Mouse (Mus musculus) lung, embryonic 16.5 days (tissue): ENCODE measurements around the gene Col12a1. TPM values are rescaled to one million over a fixed set of nuclear protein-coding genes. Genes with fewer than 3 reads are reported as not detected.

Experiments
- ATAC-seq: fragments of 200-750 bp; cut with Nextera tagmentation; 2 replicates; pipeline ENCODE4 v1.8.0; 2017; ENCODE audit warnings: low read depth, mild to moderate bottlenecking, moderate library complexity
- H3K27ac ChIP-seq: fragments of 300-500 bp; sonication (generic); 2 replicates; pipeline ENCODE4 v1.5.1; 2014; ENCODE audit warnings: mild to moderate bottlenecking, control low read depth, low read length
- H3K27me3 ChIP-seq: fragments of 300-500 bp; sonication (generic); 2 replicates; pipeline ENCODE4 v1.6.1; 2014; ENCODE audit warnings: low read depth, low read length, mixed read lengths; ENCODE audit not compliant: control insufficient read depth, insufficient read depth
- H3K36me3 ChIP-seq: fragments of 300-500 bp; sonication (generic); 2 replicates; pipeline ENCODE4 v1.6.1; 2014; ENCODE audit warnings: low read length; ENCODE audit not compliant: control insufficient read depth, insufficient read depth
- H3K4me1 ChIP-seq: fragments of 300-500 bp; sonication (generic); replicated peaks from 2 replicates; pipeline ENCODE4 v1.6.1; 2014; ENCODE audit warnings: low read length, mixed read lengths; ENCODE audit not compliant: control insufficient read depth, insufficient read depth
- H3K4me2 ChIP-seq: fragments of 300-500 bp; sonication (generic); 2 replicates; pipeline ENCODE4 v1.6.1; 2014; ENCODE audit warnings: low read depth, low read length, control low read depth
- H3K4me3 ChIP-seq: fragments of 300-500 bp; sonication (generic); 2 replicates; pipeline ENCODE4 v1.5.1; 2014; ENCODE audit warnings: mild to moderate bottlenecking, low read length, control low read depth
- H3K9ac ChIP-seq: fragments of 300-500 bp; sonication (generic); 2 replicates; pipeline ENCODE4 v1.6.1; 2014; ENCODE audit warnings: low read length, control low read depth
- H3K9me3 ChIP-seq: fragments of 300-500 bp; sonication (generic); 2 replicates; pipeline ENCODE4 v1.6.1; 2016; ENCODE audit warnings: low read length; ENCODE audit not compliant: control insufficient read depth
- WGBS: fragments of 180-500 bp; shearing (Covaris S2); extraction: QIAGEN DNeasy Blood & Tissue Kit; methylation state at CpG from one replicate; pipeline ENCODE4 v1.1.7; 2014; 5-methylcytosine and 5-hydroxymethylcytosine counted together
- polyA plus RNA-seq: library from polyadenylated mRNA; unstranded; fragments of >200 nt; fragmentation: Nextera tagmentation; extraction: Ambion mirVana; gene quantifications from 2 replicates; pipeline ENCODE4 v1.2.1, GENCODE M21; 2015

Col12a1 gene
- 16.5 and 18.0 TPM in 2 replicates for polyA plus RNA-seq

- Histone ChIP-seq H3K9me3 (no peaks in the 10 kb centered on the region), H3K4me3 (peak within 1 kb of the TSS; percentile 52), H3K4me2 (peak within 1 kb of the TSS; percentile 70), H3K9ac (peak within 1 kb of the TSS; percentile 73), H3K4me1 (peaks cover 28% of the 10 kb centered on the region), H3K27ac (peak within 1 kb of the TSS; percentile 14), H3K36me3 (no peaks in the 10 kb centered on the region), H3K27me3 (peaks cover 15% of the 10 kb centered on the region)
- under 1% methylated on average over 64 of the region's 64 CpGs for WGBS
- peak; percentile 79 for ATAC-seq
Measured at GRCm38 (mm10) chr9:79718481-79719370, at the start of gene Col12a1. TSS of gene Col12a1 (minus strand) at chr9:79718831.

DNA sequence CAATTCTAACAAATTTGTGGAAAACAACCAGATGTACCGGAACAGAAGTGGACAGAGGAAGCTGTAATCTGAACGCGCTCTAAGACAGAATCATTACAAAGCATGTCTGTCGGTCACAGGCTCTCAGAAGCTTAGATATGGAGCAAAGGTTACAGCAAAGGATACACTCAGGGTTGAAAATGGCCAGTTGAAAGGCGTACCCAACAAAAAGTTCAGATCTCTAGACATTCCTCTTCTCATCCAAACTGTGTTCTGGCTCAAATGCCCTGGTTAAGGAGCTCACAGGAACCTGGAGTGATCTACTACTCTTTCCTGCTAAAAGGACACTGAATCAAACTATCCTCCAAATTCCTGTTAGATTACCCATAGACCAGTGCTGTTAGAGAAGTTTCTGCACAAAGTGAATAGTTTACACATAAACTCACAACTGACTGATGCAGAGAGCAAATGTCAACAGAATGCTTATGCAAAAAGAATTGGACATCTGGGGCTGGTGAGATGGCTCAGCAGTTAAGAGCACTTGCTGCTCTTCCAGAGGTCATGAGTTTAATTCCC is 48.4 kb upstream of the Col12a1 start:
- Histone ChIP-seq H3K4me1 (peaks cover 8% of the 10 kb centered on the region), H3K4me3 (no peak overlapping the region), H3K27me3 (no peaks in the 10 kb centered on the region), H3K4me2 (no peak overlapping the region), H3K9ac (no peak overlapping the region), H3K36me3 (no peaks in the 10 kb centered on the region), H3K9me3 (no peaks in the 10 kb centered on the region), H3K27ac (no peak overlapping the region)
- WGBS: 83% methylated on average over 5 of the region's 5 CpGs
- ATAC-seq: no peak

DNA sequence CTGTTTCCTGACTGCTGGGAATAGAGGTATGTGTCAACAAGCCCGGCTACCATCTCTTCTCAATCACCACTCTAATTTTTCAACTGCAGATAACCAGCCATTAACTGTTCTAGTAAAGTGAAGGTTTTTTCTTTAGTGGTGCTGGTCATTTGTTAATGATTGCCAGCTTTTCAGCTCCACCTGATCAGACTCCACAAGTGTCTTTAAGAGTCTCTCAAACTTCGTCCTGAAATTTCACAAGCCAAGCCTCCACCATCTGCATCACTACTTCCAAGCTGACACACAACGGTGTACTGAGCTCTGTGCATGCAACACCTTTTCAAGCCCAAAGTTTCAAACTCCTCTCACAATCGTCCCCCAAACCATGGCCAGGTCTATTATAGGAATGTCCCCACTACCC is 46.7 kb upstream of the Col12a1 start:
- Histone ChIP-seq H3K4me3 (no peak overlapping the region), H3K9me3 (no peaks in the 10 kb centered on the region), H3K27ac (peak overlapping the region; percentile 81), H3K4me2 (no peak overlapping the region), H3K36me3 (no peaks in the 10 kb centered on the region), H3K9ac (no peak overlapping the region), H3K4me1 (peaks cover 10% of the 10 kb centered on the region), H3K27me3 (no peaks in the 10 kb centered on the region)
- ATAC-seq: peak; percentile 76
- 50% methylated on average over 4 of the region's 4 CpGs for WGBS

DNA sequence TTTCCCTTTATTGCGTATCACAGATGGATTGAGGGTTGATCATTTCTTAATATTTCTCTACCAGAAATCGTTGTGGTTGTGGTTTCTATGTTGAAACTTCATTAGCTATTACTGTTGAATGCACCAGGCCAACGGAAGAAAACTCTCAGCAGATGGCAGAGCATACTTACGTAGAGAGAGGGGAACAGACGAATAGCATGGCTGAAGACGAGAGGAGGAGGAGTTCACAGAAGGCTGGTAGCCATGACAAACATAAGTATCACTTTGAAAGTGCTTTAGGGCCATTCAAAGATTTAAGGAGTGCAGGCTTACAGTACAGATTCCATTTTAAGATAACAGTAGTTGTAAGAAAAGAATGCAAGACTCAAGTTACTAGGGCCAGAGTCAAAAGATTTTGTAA is 43.9 kb upstream of the Col12a1 start:
- WGBS: 61% methylated on average over 6 of the region's 6 CpGs
- Histone ChIP-seq H3K4me1 (peaks cover 20% of the 10 kb centered on the region), H3K27me3 (no peaks in the 10 kb centered on the region), H3K9ac (no peak overlapping the region), H3K4me3 (no peak overlapping the region), H3K9me3 (no peaks in the 10 kb centered on the region), H3K36me3 (no peaks in the 10 kb centered on the region), H3K4me2 (no peak overlapping the region), H3K27ac (no peak overlapping the region; the same call in 1 of the 2 replicates)
- ATAC-seq: no peak

- Histone ChIP-seq H3K4me2 (peak overlapping the region; percentile 60), H3K27me3 (no peaks in the 10 kb centered on the region), H3K9ac (peak overlapping the region; percentile 70), H3K36me3 (peaks cover 4% of the 10 kb centered on the region), H3K9me3 (no peaks in the 10 kb centered on the region), H3K4me1 (peaks cover 16% of the 10 kb centered on the region), H3K4me3 (peak overlapping the region; percentile 94), H3K27ac (peak overlapping the region; percentile 84)
- 3% methylated on average over 14 of the region's 14 CpGs for WGBS
- peak; percentile 40; the same call in 1 of the 2 replicates for ATAC-seq
Measured at GRCm38 (mm10) chr9:79760076-79760475, 41.4 kb upstream of the Col12a1 start.

DNA sequence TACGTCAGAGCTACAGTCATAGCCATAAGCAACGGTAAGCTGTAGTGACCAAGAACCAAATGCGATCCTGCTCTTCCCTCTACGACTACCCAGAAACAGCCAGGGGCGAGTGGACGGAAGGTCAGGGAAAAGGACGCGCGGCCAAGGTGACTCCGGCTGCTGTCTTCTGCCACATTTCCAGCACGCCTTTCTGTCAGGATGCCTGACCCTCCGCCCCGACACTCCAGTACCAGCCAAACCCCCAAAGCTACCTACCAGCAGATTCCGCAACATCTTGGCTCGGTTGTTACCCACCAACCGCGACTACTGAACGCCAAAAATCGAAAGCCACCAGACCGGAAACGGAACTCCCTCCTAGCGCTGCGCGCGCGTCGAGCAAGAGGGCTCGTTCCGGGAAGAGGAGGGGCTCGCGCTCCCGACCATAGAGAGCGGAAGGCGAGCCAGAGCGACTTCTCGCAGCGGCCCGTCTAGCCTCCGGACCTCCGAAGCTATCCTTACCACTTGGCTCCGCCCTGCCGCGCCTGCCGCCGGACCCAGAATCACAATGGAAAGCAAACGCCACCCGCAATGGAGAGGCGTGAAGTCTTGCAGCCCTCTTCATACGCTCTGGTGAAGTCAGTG is 40.9 kb upstream of the Col12a1 start, which contains the start of gene Cox7a2:
TSS of gene Cox7a2 (minus strand) at position 494 of the 621 bp plus-strand sequence.
- no peaks in the 10 kb centered on the region for H3K27me3 ChIP-seq
- under 1% methylated on average over 49 of the region's 49 CpGs for WGBS
- peak within 1 kb of the TSS; percentile 84 for H3K27ac ChIP-seq
- peak within 1 kb of the TSS; percentile 92 for H3K9ac ChIP-seq
- H3K9me3 ChIP-seq: no peaks in the 10 kb centered on the region
- ATAC-seq: peak; percentile 99
- peaks cover 7% of the 10 kb centered on the region for H3K36me3 ChIP-seq
- peaks cover 12% of the 10 kb centered on the region for H3K4me1 ChIP-seq
- H3K4me2 ChIP-seq: peak within 1 kb of the TSS; percentile 78
- H3K4me3 ChIP-seq: peak within 1 kb of the TSS; percentile 94

DNA sequence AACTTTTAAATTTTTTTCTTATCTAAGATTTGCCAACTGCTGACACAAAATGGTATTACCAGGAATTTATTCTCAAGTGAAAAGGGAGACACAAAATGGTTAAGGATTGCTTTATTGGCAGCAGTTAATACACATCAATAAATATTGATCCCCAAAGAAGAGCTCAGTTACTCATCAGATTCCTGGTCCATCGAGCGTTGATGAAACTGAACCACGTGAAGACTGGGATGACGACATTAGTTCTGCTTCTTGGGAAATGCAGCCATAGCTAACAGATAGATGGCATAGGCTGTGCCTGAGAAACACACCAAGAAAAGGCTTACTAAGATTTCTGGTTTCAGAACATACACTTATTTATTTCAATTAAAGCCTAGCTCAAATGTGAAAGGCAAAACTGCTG is 36.7 kb upstream of the Col12a1 start:
- no peak for ATAC-seq
- no peaks in the 10 kb centered on the region for H3K27me3 ChIP-seq
- H3K27ac ChIP-seq: no peak overlapping the region
- H3K9ac ChIP-seq: no peak overlapping the region
- H3K9me3 ChIP-seq: no peaks in the 10 kb centered on the region
- H3K4me1 ChIP-seq: peaks cover 10% of the 10 kb centered on the region
- H3K4me3 ChIP-seq: no peak overlapping the region
- peaks cover 13% of the 10 kb centered on the region for H3K36me3 ChIP-seq
- WGBS: 93% methylated on average over 4 of the region's 4 CpGs
- no peak overlapping the region for H3K4me2 ChIP-seq

DNA sequence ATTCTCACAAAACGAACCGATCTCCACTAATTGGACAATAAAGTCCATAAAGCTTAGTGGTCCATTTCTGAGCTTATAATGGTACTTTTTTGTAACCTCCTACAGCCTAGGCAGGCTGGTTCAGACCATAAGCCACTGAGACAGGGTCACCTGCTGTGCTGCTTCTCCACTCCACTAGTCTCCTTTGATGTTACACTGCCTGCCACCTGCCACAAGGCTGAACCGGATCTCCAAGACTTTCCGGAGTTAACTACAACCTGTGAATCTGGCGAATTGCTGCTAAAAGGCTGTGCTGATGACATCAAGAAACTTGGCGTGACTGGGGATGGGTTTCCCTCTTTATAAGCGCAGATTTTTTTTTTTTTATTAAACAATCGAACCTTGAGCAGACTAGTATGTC is 33.2 kb upstream of the Col12a1 start:
- Histone ChIP-seq H3K4me1 (no peaks in the 10 kb centered on the region), H3K4me2 (no peak overlapping the region), H3K36me3 (peaks cover 16% of the 10 kb centered on the region), H3K9me3 (no peaks in the 10 kb centered on the region), H3K9ac (no peak overlapping the region), H3K27me3 (no peaks in the 10 kb centered on the region), H3K27ac (no peak overlapping the region), H3K4me3 (no peak overlapping the region)
- WGBS: 70% methylated on average over 8 of the region's 8 CpGs
- ATAC-seq: no peak

DNA sequence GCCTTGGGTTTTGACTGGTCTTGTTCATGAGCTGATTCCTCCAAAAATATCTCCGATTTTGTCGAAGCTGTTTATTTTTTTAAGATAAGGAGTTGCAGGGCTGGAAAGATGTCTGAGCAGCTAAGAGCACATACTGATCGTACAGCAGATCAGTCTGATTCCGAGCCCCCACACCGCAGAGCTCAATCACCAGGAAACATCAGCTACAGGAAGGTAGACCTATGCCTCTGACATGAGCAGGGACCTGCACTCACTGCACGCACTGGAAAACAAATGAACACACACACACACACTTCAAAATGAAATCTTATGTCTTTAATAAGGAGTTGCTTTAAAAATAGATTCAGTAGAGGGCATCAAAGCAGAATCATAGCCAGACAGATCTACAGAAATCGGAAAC is 32.1 kb upstream of the Col12a1 start:
- Histone ChIP-seq H3K4me1 (no peaks in the 10 kb centered on the region), H3K4me3 (no peak overlapping the region), H3K9ac (no peak overlapping the region), H3K4me2 (no peak overlapping the region), H3K9me3 (no peaks in the 10 kb centered on the region), H3K27ac (no peak overlapping the region), H3K36me3 (peaks cover 12% of the 10 kb centered on the region), H3K27me3 (no peaks in the 10 kb centered on the region)
- WGBS: 34% methylated on average over 7 of the region's 7 CpGs
- no peak for ATAC-seq
